Mouse (Mus musculus) hindbrain, embryonic 11.5 days (tissue): Measurements from ENCODE around the gene Zcchc14. TPM values are rescaled to one million over a fixed set of nuclear protein-coding genes. Genes with fewer than 3 reads are reported as not detected.
"Not testable (repeated sequence)": the region's sequence is repeated elsewhere in the genome, so short reads cannot be mapped to it uniquely, and the experiment has no call there.

Experiments
- ATAC-seq: fragments of 200-750 bp; cut with Nextera tagmentation; 2 replicates; pipeline ENCODE4 v1.8.0; 2017; ENCODE audit warnings: mild to moderate bottlenecking, moderate TSS enrichment, moderate library complexity; ENCODE audit not compliant: low FRiP score
- DNase-seq: peaks from one replicate; pipeline ENCODE4 v3.0.0-alpha.2; 2015; ENCODE audit warnings: low spot score
- H3K27ac ChIP-seq: fragments of 300-500 bp; sonication (generic); 2 replicates; pipeline ENCODE4 v1.5.1; 2014; ENCODE audit warnings: mild to moderate bottlenecking, low read depth, low read length
- H3K27me3 ChIP-seq: fragments of 300-500 bp; sonication (generic); 2 replicates; pipeline ENCODE4 v1.6.1; 2014; ENCODE audit warnings: mild to moderate bottlenecking, low read length, moderate library complexity, mixed read lengths; ENCODE audit not compliant: control insufficient read depth, insufficient read depth
- H3K36me3 ChIP-seq: fragments of 300-500 bp; sonication (generic); 2 replicates; pipeline ENCODE4 v1.6.1; 2014; ENCODE audit warnings: mild to moderate bottlenecking, low read length, moderate library complexity, mixed read lengths; ENCODE audit not compliant: control insufficient read depth, insufficient read depth
- H3K4me1 ChIP-seq: fragments of 300-500 bp; sonication (generic); replicated peaks from 2 replicates; pipeline ENCODE4 v1.6.1; 2014; ENCODE audit warnings: low read length, mixed read lengths; ENCODE audit not compliant: control insufficient read depth, insufficient read depth
- H3K4me2 ChIP-seq: fragments of 300-500 bp; sonication (generic); replicated peaks from 2 replicates; pipeline ENCODE4 v1.6.1; 2014; ENCODE audit warnings: mild to moderate bottlenecking, low read depth, low read length
- H3K4me3 ChIP-seq: fragments of 300-500 bp; sonication (generic); 2 replicates; pipeline ENCODE4 v1.5.1; 2014; ENCODE audit warnings: low read depth, low read length
- H3K9ac ChIP-seq: fragments of 300-500 bp; sonication (generic); 2 replicates; pipeline ENCODE4 v1.6.1; 2014; ENCODE audit warnings: low read depth, low read length
- H3K9me3 ChIP-seq: fragments of 300-500 bp; sonication (generic); 2 replicates; pipeline ENCODE4 v1.6.1; 2016; ENCODE audit warnings: low read length; ENCODE audit not compliant: control insufficient read depth
- WGBS: fragments of 180-500 bp; shearing (Covaris S2); extraction: QIAGEN DNeasy Blood & Tissue Kit; methylation state at CpG from one replicate; pipeline ENCODE4 v1.1.7; 2014; 5-methylcytosine and 5-hydroxymethylcytosine counted together
- polyA plus RNA-seq: library from polyadenylated mRNA; unstranded; fragments of >200 nt; fragmentation: Nextera tagmentation; extraction: Ambion mirVana; gene quantifications from 2 replicates; pipeline ENCODE4 v1.2.1, GENCODE M21; 2014

Gene Zcchc14
- polyA plus RNA-seq, 1 experiment from 2014 or later = 30.4 TPM

- H3K4me1 ChIP-seq = no peaks in the 10 kb centered on the region
- H3K27me3 ChIP-seq = no peaks in the 10 kb centered on the region
- no peak overlapping the region for H3K9ac ChIP-seq
- no peak overlapping the region for H3K4me3 ChIP-seq
- no peak; the same call in 1 of the 2 replicates for ATAC-seq
- peaks cover 17% of the 10 kb centered on the region for H3K36me3 ChIP-seq
- WGBS = 91% methylated on average over 12 of the region's 12 CpGs
- DNase-seq = no peak
- no peaks in the 10 kb centered on the region for H3K9me3 ChIP-seq
- H3K4me2 ChIP-seq = no peak overlapping the region
- H3K27ac ChIP-seq = no peak overlapping the region
Observed at GRCm38 (mm10) chr8:121602411-121602810, 50.3 kb downstream of the Zcchc14 start.

- Histone ChIP-seq H3K9ac (no peak overlapping the region), H3K4me2 (no peak overlapping the region), H3K27me3 (no peaks in the 10 kb centered on the region), H3K36me3 (peaks cover 13% of the 10 kb centered on the region), H3K4me1 (no peaks in the 10 kb centered on the region), H3K9me3 (no peaks in the 10 kb centered on the region), H3K27ac (no peak overlapping the region), H3K4me3 (no peak overlapping the region)
- ATAC-seq = no peak
- 92% methylated on average over 14 of the region's 14 CpGs for WGBS
- DNase-seq = no peak
Observed at GRCm38 (mm10) chr8:121599842-121600241, 52.9 kb downstream of the Zcchc14 start.

GRCm38 (mm10) chr8:121598892-121599291, 53.8 kb downstream of the Zcchc14 start:
- no peaks in the 10 kb centered on the region for H3K4me1 ChIP-seq
- peaks cover 10% of the 10 kb centered on the region; the same call in 1 of the 2 replicates for H3K36me3 ChIP-seq
- no peak overlapping the region for H3K4me3 ChIP-seq
- H3K4me2 ChIP-seq = no peak overlapping the region
- 36% methylated on average over 7 of the region's 7 CpGs for WGBS
- peak; percentile 74; the same call in 1 of the 2 replicates for ATAC-seq
- no peaks in the 10 kb centered on the region for H3K9me3 ChIP-seq
- H3K27me3 ChIP-seq = no peaks in the 10 kb centered on the region
- no peak overlapping the region for H3K27ac ChIP-seq
- DNase-seq = peak; percentile 85
- H3K9ac ChIP-seq = no peak overlapping the region

- Histone ChIP-seq H3K4me2 (no peak overlapping the region), H3K36me3 (peaks cover 10% of the 10 kb centered on the region; the same call in 1 of the 2 replicates), H3K27me3 (no peaks in the 10 kb centered on the region), H3K27ac (no peak overlapping the region), H3K4me1 (no peaks in the 10 kb centered on the region), H3K4me3 (no peak overlapping the region), H3K9me3 (no peaks in the 10 kb centered on the region), H3K9ac (no peak overlapping the region)
- DNase-seq = no peak
- no peak for ATAC-seq
- WGBS = 93% methylated on average over 7 of the region's 7 CpGs
Observed at GRCm38 (mm10) chr8:121598190-121598589, 54.5 kb downstream of the Zcchc14 start.

GRCm38 (mm10) chr8:121597492-121597891, 55.2 kb downstream of the Zcchc14 start:
- H3K9ac ChIP-seq, DNase-seq, H3K36me3 ChIP-seq, H3K9me3 ChIP-seq, H3K4me2 ChIP-seq, H3K27me3 ChIP-seq, ATAC-seq, H3K27ac ChIP-seq, H3K4me3 ChIP-seq, H3K4me1 ChIP-seq: not testable (repeated sequence)
- WGBS = 70% methylated on average over 2 of the region's 2 CpGs

- ATAC-seq (no peak), DNase-seq (no peak)
Observed at GRCm38 (mm10) chr8:121593983-121594382, 58.7 kb downstream of the Zcchc14 start.

GRCm38 (mm10) chr8:121593293-121593692, 59.4 kb downstream of the Zcchc14 start:
- Histone ChIP-seq H3K27ac (no peak overlapping the region), H3K9ac (no peak overlapping the region), H3K27me3 (no peaks in the 10 kb centered on the region), H3K36me3 (peaks cover 6% of the 10 kb centered on the region; the same call in 1 of the 2 replicates), H3K9me3 (no peaks in the 10 kb centered on the region), H3K4me3 (no peak overlapping the region), H3K4me2 (no peak overlapping the region), H3K4me1 (peaks cover 4% of the 10 kb centered on the region)
- ATAC-seq = no peak
- DNase-seq = no peak
- WGBS = 95% methylated on average over 5 of the region's 5 CpGs

More at GRCm38 (mm10) chr8:121593983-121594382, 58.7 kb downstream of the Zcchc14 start:
- no peaks in the 10 kb centered on the region for H3K27me3 ChIP-seq
- 84% methylated on average over 9 of the region's 9 CpGs for WGBS
- H3K9me3 ChIP-seq = no peaks in the 10 kb centered on the region
- H3K36me3 ChIP-seq = peaks cover 6% of the 10 kb centered on the region; the same call in 1 of the 2 replicates
- no peak overlapping the region for H3K4me3 ChIP-seq
- H3K27ac ChIP-seq = no peak overlapping the region
- H3K9ac ChIP-seq = no peak overlapping the region
- no peak overlapping the region for H3K4me2 ChIP-seq
- peaks cover 4% of the 10 kb centered on the region for H3K4me1 ChIP-seq

- peak overlapping the region; percentile 83 for H3K9ac ChIP-seq
- H3K27me3 ChIP-seq = no peaks in the 10 kb centered on the region
- H3K27ac ChIP-seq = no peak overlapping the region
- peak; percentile 57 for DNase-seq
- H3K4me1 ChIP-seq = peaks cover 4% of the 10 kb centered on the region
- H3K4me2 ChIP-seq = peak overlapping the region; percentile 68
- H3K4me3 ChIP-seq = peak overlapping the region; percentile 93
- ATAC-seq = no peak
- no peaks in the 10 kb centered on the region for H3K9me3 ChIP-seq
- H3K36me3 ChIP-seq = no peaks in the 10 kb centered on the region; the same call in 1 of the 2 replicates
- WGBS = 17% methylated on average over 20 of the region's 20 CpGs
Observed at GRCm38 (mm10) chr8:121591178-121592066, 61.3 kb downstream of the Zcchc14 start.
